Mouse (Mus musculus) erythroblast, adult 5-6 weeks (primary cell): ENCODE results near the gene Amot. TPM values are rescaled to one million over a fixed set of nuclear protein-coding genes. Genes with fewer than 3 reads are reported as not detected.

Source experiments
- ATAC-seq: replicated peaks from 2 replicates; pipeline ENCODE4 v1.8.0; 2016; ENCODE audit warnings: moderate number of reproducible peaks, mild to moderate bottlenecking, moderate TSS enrichment, inconsistent platforms; ENCODE audit not compliant: poor library complexity, low FRiP score, severe bottlenecking
- total RNA-seq, 2 experiments: library from RNA; stranded (forward) in 1 of 2; stranded (reverse) in 1 of 2; fragments of 150-400 nt in 1 of 2; fragments of 200-764, 138-1000 nt in 1 of 2; gene quantifications; 2 replicates each; pipeline versions ENCODE4 v1.2.3 to v1.2.4; 2015 to 2017; ENCODE audit warnings: low replicate concordance in 2 of 2

Amot gene
- total RNA-seq, 2 experiments from 2014 or later, result 0.17 to 1.5 TPM

DNA sequence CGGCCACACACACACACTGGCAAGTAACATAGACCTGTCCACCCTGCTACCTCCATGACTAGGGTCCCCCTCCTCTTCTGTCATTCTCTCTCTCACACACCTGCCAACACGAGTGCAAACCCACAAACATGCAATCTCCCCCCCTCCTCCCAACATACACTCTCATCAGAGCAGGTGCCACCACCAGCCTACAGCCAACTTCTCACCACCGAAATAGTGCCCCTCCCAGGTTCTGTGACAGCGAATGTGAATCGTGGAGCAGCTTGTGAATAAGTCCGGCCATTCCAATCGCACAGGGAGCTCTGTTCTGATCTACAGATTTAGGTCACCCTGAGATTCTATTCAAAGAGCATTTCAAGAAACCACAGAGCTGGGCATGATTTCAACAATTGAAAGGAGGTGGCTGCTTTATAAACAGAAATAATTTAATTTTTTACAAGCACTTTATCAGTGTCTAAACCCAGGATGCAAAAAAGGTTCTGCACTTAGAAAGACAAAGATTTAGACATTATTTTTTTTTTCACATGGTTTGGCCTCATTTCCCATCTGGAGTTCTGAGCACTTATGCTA lies 21.4 kb downstream of the Amot start:
- ATAC-seq, result no peak

DNA sequence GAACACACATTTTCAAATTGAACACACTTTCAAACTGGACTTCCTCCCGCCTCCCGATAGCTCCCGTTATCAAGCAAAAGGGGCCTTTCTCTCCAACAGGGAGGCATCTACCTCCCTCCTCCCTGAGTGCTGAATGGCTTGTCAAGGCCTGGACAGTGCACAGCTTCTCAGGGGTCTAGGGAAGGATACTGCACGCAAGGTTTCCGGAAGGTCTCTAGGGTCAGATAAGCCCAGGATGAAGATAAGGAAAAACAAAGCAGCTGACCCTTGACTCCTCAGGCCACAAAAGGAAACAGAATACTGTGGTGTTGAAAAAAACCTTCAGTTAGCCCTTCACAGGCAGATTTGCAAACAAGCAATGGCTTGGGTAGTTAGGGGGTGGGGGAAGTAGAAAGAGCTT lies 22.6 kb downstream of the Amot start:
- no peak for ATAC-seq

DNA sequence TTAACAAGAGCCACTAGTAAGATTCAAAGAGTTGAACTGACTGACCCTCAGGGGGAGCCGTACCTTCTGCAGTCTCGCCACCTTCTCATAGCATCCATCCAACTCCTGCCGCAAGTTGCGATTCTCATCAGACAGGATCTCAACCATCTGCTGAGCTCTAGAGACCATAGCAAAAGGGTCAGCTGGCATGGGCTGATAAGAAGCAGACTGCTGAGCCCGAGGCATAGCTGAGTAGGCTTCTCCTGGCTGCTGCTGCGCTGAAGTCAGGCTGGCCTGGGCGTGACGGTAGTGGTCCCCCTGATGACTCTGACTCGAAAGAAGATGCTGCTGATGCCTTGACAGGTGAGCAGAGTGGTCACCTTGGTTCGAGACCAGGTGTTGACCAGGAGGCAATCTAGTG lies 25.0 kb downstream of the Amot start:
- ATAC-seq, result no peak

DNA sequence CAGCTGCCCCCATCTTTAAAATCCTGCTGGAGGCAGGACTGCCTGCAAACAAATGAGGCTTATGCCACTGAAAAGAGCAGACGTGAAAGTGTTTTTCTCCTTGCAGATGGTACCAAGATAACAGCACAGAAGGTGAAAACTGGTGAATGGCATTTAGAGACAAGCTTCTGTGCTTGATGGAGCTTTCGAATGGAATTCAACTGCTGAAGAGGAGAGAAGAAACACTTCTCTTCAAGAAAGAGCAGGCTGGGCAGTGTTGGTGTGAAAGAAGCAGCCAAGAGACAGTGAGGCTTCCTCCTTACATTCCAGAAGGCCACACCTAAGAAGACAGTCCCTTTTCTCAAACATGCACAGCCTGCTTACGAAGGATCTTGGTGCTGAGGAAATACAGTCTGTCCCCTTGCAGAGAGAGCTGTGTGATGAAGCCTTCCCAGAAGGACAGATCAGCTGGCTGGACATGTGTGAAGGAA lies 27.2 kb downstream of the Amot start:
- ATAC-seq, result no peak

DNA sequence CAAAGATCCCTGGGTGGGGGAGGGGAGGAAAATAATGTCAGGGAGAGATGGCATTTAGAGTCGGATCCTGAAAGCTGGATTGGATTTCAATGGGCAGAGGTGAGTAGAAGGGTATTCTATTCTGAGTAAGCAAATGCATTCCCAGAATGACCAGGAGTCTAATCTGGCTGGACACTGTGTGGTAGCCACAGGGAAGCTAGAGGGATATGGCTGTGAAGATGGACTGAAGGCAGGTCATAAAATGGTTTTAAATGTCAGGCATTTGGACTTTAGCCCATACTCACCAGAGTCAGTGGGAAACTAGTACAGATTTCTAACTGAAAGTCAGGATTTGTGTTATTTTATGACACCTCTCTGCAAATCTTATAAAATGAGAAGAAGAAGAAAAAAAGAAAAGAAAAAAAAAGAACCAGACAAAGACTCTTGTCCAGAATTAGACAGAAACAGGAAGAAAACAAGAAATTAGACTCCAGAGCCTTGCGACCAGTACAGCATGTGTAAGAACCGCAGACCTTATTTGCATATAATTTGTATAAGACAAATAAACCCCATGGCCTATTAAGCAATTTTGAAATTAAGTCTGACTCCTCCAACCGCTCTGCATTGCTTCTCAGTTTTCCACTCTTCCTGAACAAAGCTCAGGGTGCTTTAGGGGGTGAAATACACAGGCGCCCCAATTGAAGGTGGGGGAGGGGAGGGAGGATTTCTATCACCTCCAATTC lies 27.8 kb downstream of the Amot start:
- no peak for ATAC-seq

DNA sequence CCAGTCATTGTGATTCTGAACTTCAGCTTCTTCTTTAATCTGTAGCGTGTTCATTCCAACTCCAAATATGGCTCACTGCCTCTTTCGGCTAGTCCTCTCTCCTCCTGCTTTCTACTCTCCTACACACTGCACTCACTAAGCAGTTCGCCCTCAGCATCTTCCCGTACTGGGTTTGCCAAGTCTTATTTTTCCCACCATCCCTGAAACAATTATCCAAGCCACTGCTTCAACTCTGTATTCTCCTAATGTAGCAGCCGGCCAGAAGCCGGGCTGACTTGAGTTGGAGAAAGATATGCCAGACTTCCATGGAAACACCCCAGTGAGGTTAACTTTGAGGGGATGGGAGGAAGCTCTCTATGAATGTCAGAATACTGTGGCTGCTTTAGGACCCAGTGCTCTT lies 36.7 kb downstream of the Amot start:
- ATAC-seq, result no peak

DNA sequence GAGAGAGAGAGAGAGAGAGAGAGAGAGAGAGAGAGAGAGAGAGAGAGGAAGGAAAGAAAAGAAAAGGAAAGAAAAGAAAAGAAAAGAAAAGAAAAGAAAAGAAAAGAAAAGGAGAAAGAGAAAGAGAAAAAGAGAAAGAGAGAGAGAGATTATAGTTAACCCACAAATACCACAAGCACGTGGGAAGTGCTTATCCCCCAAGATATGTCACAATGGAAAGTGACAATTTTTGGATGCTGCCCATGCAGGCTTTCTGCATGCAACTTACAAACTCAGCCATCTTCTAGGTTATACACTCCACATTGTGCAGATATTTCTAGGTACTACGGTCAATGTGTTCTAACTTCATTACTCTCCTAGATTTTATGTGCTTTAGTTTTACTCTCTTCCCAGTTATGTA lies 41.5 kb downstream of the Amot start:
- ATAC-seq, result no peak

DNA sequence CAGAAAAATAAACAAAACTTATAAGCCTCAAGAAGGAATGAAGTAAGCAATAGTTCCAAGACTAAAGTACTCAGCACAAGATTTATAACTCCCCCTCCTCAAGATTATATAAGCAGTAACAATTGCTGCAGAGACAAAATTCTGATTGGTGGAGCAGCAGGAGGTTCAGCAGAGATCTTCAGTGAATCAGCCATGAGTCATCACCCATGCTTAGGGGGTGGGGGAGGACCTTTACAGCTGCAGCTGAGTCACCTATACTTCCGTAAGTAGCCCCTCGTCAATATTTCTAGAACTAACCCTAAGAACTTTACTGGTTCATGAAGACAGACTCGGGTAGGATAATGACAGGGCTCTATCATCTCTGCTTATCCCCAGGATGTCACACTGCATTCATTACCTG lies 43.6 kb downstream of the Amot start:
- ATAC-seq, result no peak

DNA sequence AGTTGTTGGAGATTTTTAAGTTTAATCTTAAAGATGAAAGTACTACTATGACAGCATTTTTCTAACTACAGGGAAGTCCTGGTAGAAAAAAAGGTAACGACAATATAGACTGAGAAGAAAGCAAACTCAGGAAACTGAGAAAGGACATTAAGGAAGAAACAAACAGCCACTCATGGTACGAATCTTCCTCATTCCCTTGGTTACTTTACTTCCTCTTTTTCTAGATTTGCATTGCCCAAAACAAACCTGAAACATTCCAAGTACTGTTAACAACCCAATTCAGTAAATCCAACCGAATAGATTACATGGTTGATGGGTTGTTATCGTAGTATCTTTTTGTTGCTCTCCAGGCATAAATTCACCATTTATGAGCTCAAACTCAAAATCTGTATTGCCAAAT lies 48.7 kb downstream of the Amot start:
- ATAC-seq, result no peak

DNA sequence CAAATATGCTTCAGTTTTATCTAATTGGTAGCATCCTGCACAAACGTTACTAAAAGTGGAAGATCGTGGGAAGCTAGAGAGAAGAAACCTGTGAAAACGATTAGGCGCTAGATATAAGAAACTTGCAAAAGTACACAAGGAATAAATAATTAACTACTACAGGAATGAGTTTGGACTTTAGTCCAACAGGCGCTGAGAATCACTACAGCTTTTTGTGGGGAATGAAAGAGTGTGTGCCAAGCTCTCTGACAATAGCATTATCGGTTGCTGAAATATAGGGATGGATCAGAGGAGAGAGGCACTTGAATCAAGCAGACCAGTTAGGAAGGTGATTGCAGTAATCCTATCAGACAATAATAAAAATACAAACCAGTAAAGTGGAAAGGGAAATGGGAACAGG lies 49.4 kb downstream of the Amot start:
- ATAC-seq, result no peak

DNA sequence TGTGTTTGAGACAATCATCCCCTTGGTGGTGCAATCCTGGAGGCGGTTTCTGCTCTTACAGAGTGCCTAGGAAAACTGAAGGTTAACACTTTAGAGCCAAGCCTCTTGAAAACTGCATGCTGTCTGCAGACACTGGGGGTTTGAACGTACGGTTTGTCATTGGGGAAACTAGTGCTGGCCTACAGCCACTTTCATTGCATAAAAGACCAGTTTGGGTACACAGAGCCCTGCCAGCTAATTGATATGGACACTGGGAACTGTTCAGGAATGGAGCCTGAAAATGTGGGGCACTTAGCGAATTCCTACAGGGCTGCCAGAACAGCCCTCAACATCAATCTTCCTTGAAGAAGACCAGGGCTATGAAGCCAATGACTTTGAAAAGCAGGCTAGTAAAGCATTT lies 50.2 kb downstream of the Amot start:
- no peak for ATAC-seq

DNA sequence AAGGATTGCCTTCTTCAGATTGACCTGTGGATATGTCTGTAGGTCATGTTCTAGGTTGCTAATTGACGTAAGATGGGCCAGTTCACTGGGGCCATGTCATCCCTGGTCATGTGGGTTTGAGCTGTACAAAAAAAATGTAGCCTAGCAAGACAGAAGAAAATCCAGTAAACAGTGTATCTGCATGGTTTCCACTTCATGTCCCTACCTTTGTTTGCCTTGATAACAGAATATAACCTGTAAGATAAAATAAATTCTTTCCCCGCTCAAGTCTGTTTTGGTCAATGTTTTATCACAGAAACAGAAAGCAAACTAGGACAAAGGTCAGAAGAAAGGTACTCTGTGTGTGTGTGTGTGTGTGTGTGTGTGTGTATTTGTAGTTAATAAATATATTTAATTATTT lies 63.5 kb downstream of the Amot start:
- no peak for ATAC-seq

DNA sequence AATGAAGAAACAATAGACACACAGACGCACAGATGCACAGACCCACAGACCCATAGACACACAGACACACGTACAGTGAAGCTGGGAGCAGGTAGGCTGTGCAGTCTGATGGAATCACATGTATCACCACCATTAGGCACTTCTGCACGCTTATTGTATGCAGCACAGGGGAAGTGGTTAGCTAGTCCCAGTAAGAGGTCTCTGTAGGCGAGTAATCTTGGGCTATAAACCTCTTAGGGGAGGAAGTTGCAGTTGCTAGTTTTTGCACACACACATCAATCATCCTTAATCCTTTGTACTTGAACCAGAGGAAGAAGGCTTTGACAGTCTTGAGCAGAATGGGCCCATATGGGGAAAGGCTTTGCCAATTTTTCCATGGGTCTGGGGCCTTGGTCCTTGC lies 71.3 kb downstream of the Amot start:
- ATAC-seq, result no peak

DNA sequence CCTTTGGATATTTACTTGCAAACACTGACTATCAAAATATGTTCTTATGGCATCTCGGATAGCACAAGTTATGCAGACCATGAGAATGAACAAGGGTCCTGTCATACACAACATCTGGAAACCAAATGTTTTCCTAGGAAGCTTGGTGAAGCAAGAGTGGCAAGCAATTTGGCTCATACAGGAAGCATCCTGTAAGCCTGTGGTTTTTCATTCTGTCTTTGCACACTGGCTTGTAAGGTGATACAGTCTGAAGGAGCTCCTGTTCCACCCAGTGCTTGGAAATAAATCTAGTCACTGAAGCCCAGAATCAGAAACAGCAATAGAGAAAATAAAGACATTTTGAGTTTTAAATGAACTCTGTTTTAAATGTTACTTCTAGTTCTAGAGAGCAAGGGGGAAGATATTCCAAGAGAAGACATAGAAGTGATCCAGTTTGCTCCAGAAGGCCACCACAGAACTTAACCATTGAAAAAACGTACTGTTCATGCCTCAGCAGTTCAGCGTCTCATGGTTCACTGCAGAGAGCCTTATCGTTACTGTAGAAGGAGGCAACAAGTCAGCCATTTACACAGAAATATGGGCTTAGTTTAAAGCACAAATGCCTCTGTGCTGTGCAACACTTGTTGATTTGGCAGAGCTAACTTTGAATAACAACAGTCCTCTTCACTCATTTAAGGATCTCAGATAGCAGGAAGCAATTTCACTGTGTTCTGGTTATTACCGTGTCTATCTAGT lies 74.0 kb downstream of the Amot start:
- no peak for ATAC-seq

DNA sequence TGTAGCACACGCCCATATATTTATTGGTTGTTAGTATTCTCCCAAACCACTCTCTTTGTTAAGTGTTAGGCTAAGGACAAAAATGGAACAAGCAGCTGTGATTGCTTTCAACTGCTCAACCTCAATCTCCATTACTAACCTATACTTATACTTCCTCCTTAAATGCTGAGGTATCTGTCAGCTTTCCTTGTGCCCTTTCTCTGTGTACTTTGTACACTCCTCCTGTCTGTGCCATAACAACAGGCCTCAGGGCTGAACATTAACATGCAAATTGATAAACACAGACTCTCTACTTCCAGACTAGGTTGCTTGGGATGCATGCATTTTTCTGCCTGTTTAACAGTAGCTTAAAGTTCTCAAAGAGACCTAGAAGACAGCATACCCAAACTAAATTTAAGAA lies 76.2 kb downstream of the Amot start:
- ATAC-seq, result no peak

DNA sequence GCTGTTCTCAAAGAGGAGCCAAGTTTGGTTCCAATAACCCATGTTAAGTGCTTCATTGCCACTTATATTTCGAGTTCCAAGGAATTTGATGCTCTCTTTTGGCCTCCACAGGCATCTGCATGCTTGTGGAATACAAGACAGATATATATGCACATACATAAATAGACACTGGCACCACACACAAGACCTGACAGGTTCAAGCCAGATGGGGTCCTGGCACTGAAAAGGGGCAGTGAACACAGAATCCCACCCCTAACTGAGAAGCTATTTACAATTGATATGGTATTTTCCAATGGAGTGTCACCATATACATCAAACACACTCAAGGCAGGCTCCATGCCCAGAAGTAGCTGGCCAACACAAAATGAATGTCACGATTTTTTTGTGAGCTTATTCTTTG lies 81.0 kb downstream of the Amot start:
- no peak for ATAC-seq

DNA sequence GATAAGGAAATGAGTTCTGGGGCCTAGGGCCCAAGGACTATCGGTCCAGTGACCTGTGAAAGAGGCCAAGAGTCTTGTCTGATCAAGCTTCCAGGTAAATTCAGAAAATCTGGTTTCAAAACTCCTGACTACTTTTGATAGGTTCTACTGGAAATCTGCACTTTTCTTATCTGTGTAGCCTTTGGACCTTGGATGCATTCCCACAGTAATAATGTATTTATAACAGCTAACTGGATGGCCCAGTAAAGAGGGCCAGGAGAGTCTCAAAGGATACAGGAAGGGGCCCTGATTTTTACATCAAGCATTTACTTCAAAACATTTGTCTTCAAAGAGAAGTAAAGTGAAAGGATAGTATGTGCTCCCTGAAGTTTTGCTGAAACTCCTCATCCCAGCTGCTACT lies 90.7 kb downstream of the Amot start:
- no peak for ATAC-seq

DNA sequence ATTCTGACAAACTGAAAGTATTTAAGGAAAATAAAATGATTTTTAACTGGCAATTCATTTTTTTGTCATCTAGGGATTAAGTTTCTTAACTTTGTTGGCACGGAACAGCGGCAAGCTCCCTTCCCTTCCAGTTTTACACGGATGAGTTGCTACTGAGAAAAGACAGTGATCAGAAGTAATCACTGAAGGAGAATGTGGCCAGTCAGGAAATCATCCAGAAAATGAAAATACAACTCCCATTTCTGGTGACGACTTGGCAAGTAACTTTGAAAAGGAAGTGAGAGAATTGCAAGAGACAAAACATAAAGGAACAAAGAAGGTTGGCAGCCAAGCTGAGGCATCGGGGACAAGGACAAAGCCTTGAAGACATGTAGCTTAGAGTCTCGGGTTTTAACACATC lies 93.6 kb downstream of the Amot start:
- ATAC-seq, result no peak

DNA sequence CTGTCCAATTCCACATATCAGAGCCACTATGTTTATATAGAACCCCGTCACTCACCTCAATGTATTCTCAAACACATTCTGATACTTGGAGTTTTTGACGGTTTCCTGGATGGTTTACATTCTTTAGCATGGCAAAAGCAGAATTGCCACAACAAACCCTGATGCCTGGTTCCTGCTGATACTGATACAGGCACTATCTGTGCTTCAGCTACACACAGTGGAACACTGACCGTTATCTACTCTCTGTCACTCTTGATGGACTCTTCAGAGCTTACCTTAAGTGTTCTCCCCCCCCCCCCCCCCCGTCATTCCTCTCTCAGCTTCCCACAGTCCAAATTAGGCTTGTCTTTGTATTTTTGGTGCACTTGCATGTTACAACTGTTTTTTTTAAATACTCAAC lies 98.9 kb downstream of the Amot start:
- ATAC-seq, result no peak

DNA sequence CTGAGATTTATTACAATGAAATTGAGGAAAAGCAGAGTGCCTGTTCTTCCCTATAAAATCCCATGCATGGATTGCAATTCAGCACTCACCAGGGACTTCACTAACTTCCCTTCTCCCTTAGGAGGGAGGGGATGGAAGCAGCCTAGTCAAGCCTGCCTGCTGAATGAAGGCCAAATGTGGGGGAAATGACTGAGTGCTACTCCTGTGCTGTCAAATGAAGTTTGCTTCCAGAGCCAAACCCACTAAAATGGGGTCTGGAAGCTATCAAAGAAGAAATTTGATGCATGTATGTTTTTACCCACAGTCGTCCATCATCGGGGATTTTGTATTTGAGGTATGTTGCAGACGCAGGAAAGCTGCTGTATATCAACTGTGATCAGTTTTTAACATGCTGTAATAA lies 103.1 kb downstream of the Amot start:
- ATAC-seq, result no peak

DNA sequence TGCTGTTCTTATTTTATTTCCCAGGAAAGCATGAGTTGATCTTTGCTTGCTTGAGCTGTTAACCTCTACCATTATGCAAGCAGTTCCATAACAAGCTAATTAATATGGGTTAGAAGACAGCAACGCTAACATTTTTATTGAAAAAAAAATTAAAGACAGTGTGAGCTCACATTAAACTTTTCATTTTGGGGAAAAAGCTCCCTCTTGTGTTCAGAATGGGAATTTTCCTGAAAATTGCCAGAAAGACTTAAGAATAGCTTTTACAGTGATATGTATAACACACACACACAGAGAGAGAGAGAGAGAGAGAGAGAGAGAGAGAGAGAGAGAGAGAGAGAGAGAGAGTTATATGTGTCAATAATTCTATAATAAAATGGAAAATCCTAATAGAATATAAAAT lies 105.7 kb downstream of the Amot start:
- no peak for ATAC-seq
